Mouse (Mus musculus) kidney, adult 2 months (tissue): Measurements from ENCODE around the gene Disc1. TPM values are rescaled to one million over a fixed set of nuclear protein-coding genes. Genes with fewer than 3 reads are reported as not detected.

Experiments
- DNase-seq: peaks from one replicate; pipeline ENCODE4 v3.0.0; 2021
- H3K27ac ChIP-seq: fragments of 200-500 bp; 2 replicates; pipeline ENCODE4 v1.5.1; 2012; ENCODE audit warnings: low read depth, low read length, control low read depth, inconsistent platforms; ENCODE audit not compliant: insufficient read depth
- H3K27me3 ChIP-seq: fragments of 200-500 bp; replicated peaks from 2 replicates; pipeline ENCODE4 v1.6.1; 2012; ENCODE audit warnings: mild to moderate bottlenecking, moderate library complexity, low read length, inconsistent platforms; ENCODE audit not compliant: control insufficient read depth, insufficient read depth
- H3K36me3 ChIP-seq: fragments of 200-500 bp; 2 replicates; pipeline ENCODE4 v1.6.1; 2012; ENCODE audit warnings: mild to moderate bottlenecking, moderate library complexity, low read length, inconsistent platforms; ENCODE audit not compliant: control insufficient read depth, insufficient read depth
- H3K4me1 ChIP-seq: fragments of 200-500 bp; 2 replicates; pipeline ENCODE4 v1.6.1; 2011; ENCODE audit warnings: low read length; ENCODE audit not compliant: control insufficient read depth, insufficient read depth
- H3K4me3 ChIP-seq: fragments of 200-500 bp; 2 replicates; pipeline ENCODE4 v1.5.1; 2011; ENCODE audit warnings: mild to moderate bottlenecking, low read depth, low read length, control low read depth; ENCODE audit not compliant: insufficient read depth
- CTCF ChIP-seq: fragments of 200-500 bp; conservative IDR thresholded peaks from 2 replicates; pipeline ENCODE4 v1.5.1; 2011; ENCODE audit warnings: low read depth, mild to moderate bottlenecking, control low read depth, low read length, moderate library complexity, mixed read lengths; ENCODE audit not compliant: insufficient read depth, insufficient read length
- POLR2A ChIP-seq: fragments of 200-500 bp; IDR thresholded peaks from one replicate; pipeline ENCODE4 v1.6.1; 2011; ENCODE audit warnings: low read depth, low read length, control low read depth
- WGBS: fragments of 180-500 bp; shearing (Covaris S2); methylation state at CpG from one replicate; pipeline ENCODE4 v1.1.7; 2018; 5-methylcytosine and 5-hydroxymethylcytosine counted together
- polyA plus RNA-seq: library from polyadenylated mRNA; depleted of rRNA; stranded (reverse); fragments of >200 nt; gene quantifications from 2 replicates; pipeline ENCODE4 v1.2.3, GENCODE M21; 2012

Gene Disc1
- polyA plus RNA-seq, 1 experiment, result 0.58 TPM

- Histone ChIP-seq H3K27ac (no peak overlapping the region), H3K4me3 (no peak overlapping the region), H3K4me1 (no peaks in the 10 kb centered on the region)
These were observed 182.2 kb downstream of the Disc1 start for GRCm38 (mm10) chr8:125235898-125236835.

GRCm38 (mm10) chr8:125240763-125241162 lies 186.8 kb downstream of the Disc1 start:
- H3K27me3 ChIP-seq, result no peaks in the 10 kb centered on the region
- H3K36me3 ChIP-seq, result no peaks in the 10 kb centered on the region
- no peak overlapping the region for H3K27ac ChIP-seq
- no peaks in the 10 kb centered on the region for H3K4me1 ChIP-seq
- TF ChIP-seq POLR2A (no peak), CTCF (no peak)
- H3K4me3 ChIP-seq, result no peak overlapping the region
- WGBS, result 64% methylated on average over 4 of the region's 4 CpGs
- no peak for DNase-seq

More at GRCm38 (mm10) chr8:125235898-125236835, 182.2 kb downstream of the Disc1 start:
- WGBS, result 30% methylated on average over 22 of the region's 22 CpGs
- Histone ChIP-seq H3K27me3 (no peaks in the 10 kb centered on the region), H3K36me3 (no peaks in the 10 kb centered on the region)
- no peak for DNase-seq
- TF ChIP-seq POLR2A (no peak), CTCF (no peak)

- peak; percentile 36 for DNase-seq
These were observed 188.4 kb downstream of the Disc1 start for GRCm38 (mm10) chr8:125242382-125242781.

GRCm38 (mm10) chr8:125242921-125243320 lies 188.9 kb downstream of the Disc1 start:
- peak; percentile 15 for DNase-seq
- H3K27me3 ChIP-seq, result no peaks in the 10 kb centered on the region
- 39% methylated on average over 4 of the region's 4 CpGs for WGBS
- H3K4me1 ChIP-seq, result no peaks in the 10 kb centered on the region
- no peaks in the 10 kb centered on the region for H3K36me3 ChIP-seq
- H3K4me3 ChIP-seq, result no peak overlapping the region
- H3K27ac ChIP-seq, result no peak overlapping the region
- TF ChIP-seq POLR2A (no peak), CTCF (no peak)

More at GRCm38 (mm10) chr8:125242382-125242781, 188.4 kb downstream of the Disc1 start:
- H3K27me3 ChIP-seq, result no peaks in the 10 kb centered on the region
- H3K4me3 ChIP-seq, result no peak overlapping the region
- H3K4me1 ChIP-seq, result no peaks in the 10 kb centered on the region
- 42% methylated on average over 10 of the region's 10 CpGs for WGBS
- H3K27ac ChIP-seq, result no peak overlapping the region
- no peak for TF ChIP-seq POLR2A
- TF ChIP-seq CTCF, result no peak
- H3K36me3 ChIP-seq, result no peaks in the 10 kb centered on the region

GRCm38 (mm10) chr8:125246737-125247292 lies 192.8 kb downstream of the Disc1 start:
- no peaks in the 10 kb centered on the region for H3K36me3 ChIP-seq
- DNase-seq, result no peak
- WGBS, result 69% methylated on average over 7 of the region's 7 CpGs
- no peak overlapping the region for H3K27ac ChIP-seq
- H3K4me1 ChIP-seq, result no peaks in the 10 kb centered on the region
- TF ChIP-seq POLR2A (no peak), CTCF (no peak)
- H3K27me3 ChIP-seq, result no peaks in the 10 kb centered on the region
- H3K4me3 ChIP-seq, result no peak overlapping the region

- DNase-seq, result no peak
- no peak overlapping the region for H3K4me3 ChIP-seq
- WGBS, result 18% methylated on average over 1 of the region's 1 CpGs
These were observed 193.4 kb downstream of the Disc1 start for GRCm38 (mm10) chr8:125247349-125247748.

GRCm38 (mm10) chr8:125252946-125253345 lies 199.0 kb downstream of the Disc1 start:
- Histone ChIP-seq H3K27ac (no peak overlapping the region), H3K4me3 (no peak overlapping the region), H3K36me3 (no peaks in the 10 kb centered on the region), H3K27me3 (no peaks in the 10 kb centered on the region), H3K4me1 (no peaks in the 10 kb centered on the region)
- no peak for TF ChIP-seq CTCF
- no peak for TF ChIP-seq POLR2A
- no peak for DNase-seq
- WGBS, result 98% methylated on average over 4 of the region's 4 CpGs

More at GRCm38 (mm10) chr8:125247349-125247748, 193.4 kb downstream of the Disc1 start:
- Histone ChIP-seq H3K4me1 (no peaks in the 10 kb centered on the region), H3K27me3 (no peaks in the 10 kb centered on the region), H3K27ac (no peak overlapping the region), H3K36me3 (no peaks in the 10 kb centered on the region)
- TF ChIP-seq CTCF, result no peak
- TF ChIP-seq POLR2A, result no peak
